Mouse (Mus musculus): Measurements from ENCODE around the gene Pex6.

DNA sequence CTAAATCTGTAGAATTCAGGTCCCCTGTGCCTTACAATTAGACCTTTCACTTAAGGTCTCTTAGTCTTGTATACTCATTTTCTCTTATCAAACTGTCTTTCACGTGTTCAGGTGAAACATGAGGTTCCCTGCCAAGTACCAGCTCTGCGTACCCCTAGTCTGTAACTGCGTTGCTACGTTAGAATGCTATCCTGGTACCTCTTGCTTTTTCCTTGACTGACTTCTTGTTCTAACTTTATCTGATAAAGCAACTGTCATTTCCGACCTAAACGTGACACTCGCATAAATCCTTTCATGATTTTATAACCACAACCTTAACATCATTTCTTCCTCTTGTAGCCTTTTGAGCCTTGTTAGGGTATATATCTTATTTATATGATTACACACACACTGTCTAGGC is 1.2 kb downstream of the Pex6 start:
- TF ChIP-seq CTCF (conservative IDR thresholded peaks at IDR 0.05; ENCODE audit: low read length) (no peak), POU5F1 (IDR thresholded peaks at IDR 0.05; ENCODE audit: borderline replicate concordance, low read length) (no peak), NANOG (IDR thresholded peaks at IDR 0.05; ENCODE audit: borderline replicate concordance, low read length) (no peak)
